Mouse (Mus musculus) thymus, postnatal 25 days (tissue): ENCODE results near the gene Igfn1.

Source experiments
- DNase-seq: peaks from one replicate; pipeline ENCODE4 v3.0.0; 2022

Igfn1 gene

GRCm38 (mm10) chr1:136006292-136006748 is at the start of gene Igfn1:
Gene Igfn1 (minus strand): TSS chr1:136006342.
- DNase-seq = no peak

DNA sequence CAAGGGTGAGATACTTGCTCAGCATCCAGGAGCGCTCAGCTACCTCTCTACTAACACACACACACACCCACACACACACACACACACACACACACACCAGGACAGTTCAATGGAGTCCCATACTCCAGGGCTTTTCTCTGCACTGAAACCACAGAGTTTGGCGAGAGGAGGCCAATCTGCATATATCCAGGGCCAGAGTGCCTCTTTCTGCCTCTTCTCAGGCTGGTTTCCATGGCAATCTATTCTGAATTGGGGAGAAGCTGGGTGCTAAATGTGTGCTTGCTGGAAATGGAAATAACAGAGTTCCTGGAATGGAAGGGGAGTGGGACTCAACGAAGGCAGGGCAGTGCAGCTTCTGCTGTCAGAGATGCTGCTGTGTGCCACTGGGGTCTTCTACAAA is 49.6 kb upstream of the Igfn1 start:
- DNase-seq = no peak

DNA sequence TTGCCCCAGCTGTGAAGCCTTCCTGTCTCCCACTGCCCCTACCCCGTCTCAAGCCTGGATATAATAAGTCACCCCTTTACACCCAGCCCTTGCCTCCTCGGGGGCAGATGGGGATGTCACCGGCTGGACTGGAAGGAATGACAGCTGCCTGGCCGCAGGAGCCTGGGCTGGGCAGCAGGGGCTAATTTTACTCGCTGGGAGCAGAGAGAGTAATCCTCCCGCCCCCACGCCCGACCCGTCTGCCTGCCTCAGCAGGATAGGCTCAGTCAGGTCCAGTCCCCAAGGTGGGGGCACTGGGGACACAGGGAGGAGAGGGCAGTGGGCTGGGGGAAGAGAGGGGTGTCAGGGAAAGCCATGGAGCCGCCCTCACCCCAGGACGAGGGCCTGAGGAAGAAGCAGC is 46.4 kb upstream of the Igfn1 start, which contains the start of gene Cacna1s:
TSS of gene Cacna1s (plus strand) at position 204 of the 400 bp plus-strand sequence.
- DNase-seq = no peak

- peak; percentile 19 for DNase-seq
These were observed 45.3 kb upstream of the Igfn1 start for GRCm38 (mm10) chr1:136051465-136051864.

DNA sequence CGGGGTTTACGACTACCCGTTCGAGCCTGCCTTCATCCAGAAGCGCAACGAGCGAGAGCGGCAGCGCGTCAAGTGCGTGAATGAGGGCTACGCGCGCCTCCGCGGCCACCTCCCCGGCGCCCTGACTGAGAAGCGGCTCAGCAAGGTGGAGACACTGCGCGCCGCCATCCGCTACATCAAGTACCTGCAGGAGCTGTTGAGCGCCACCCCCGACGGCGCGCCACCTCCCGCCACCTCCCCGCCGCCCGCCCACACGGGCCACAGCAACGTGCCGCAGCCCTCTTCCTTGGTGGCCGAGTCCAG is 44.8 kb upstream of the Igfn1 start:
- peak; percentile 34 for DNase-seq

DNA sequence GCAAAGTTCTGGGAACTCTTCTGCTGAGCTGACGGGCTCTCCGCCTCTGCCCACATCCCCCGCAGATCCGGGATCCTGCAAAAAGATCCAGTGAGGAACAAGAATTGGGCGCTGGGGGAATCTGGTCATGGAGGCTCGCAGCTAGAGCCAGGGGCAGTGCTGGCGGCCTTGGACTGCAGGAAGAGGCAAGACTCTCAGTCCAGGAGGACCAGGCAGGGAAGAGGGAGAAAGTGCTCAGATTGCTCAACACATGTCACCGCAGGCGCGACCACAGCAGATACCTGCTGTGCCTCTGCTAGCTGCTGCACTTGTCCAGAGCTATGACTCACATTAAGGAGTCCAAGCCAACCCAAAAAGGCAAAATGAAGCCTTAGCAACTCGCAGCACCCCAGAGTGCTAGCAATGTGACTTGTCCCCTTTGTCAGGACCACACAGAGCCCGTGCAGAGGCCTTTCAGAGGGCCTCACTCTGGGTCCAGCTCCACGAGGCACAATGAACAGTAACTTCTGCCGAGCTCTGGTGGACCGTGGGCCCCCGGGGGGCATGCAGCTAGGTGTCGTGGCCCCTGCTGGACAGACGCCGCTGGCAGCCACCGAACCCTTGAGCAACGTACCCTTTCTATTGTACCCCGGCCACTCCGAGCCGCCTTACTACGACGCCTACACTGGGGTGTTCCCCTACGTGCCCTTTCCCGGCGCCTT is 44.3 kb upstream of the Igfn1 start, which contains the start of gene Ascl5:
TSS of gene Ascl5 (plus strand) at position 493 of the 701 bp plus-strand sequence.
- DNase-seq = no peak

GRCm38 (mm10) chr1:136047894-136048293 is 41.8 kb upstream of the Igfn1 start:
- DNase-seq = no peak

- DNase-seq = peak; percentile 22
These were observed 41.3 kb upstream of the Igfn1 start for GRCm38 (mm10) chr1:136047432-136047831.

DNA sequence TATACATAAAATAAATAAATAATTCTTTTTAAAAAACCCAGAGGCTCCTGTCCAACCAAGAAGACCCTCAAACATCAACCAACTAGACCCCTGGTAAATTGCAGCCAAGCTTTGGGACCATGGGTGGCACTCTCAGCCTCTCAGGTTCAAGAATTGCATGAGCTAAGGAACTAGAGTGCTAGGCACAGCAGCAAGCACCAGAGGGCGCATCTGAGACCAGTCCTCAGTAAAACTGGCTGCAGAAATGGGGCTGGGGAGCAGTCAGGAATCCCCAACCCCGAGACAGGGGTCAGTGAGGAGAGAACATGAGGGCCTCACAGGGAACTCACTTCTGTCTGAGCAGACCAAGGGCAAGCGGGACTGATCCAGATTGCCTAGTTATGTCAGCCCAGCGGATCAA is 39.6 kb upstream of the Igfn1 start:
- peak; percentile 64 for DNase-seq

GRCm38 (mm10) chr1:136040874-136041273 is 34.7 kb upstream of the Igfn1 start:
- DNase-seq = no peak

DNA sequence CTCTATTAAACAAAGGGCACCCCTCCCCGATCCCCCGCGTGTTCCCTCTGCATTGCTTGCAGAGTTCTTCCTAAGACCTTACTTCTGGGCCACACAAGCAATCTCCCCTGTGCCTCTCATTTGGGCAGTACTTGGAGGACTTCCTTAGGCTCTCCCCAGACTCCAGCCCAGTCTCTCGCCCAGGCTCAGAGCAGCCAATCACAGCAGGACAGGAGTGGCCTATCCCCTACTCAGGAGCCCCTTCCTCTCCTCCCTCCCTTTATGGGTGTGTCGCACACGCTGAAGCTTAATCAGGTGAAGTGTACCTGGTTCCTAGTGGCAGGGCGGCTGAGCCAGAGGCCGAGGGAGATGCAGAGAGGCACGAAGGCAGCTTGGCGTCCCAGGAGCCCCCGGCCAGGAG is 34.3 kb upstream of the Igfn1 start:
- DNase-seq = no peak

- DNase-seq = no peak
These were observed 32.8 kb upstream of the Igfn1 start for GRCm38 (mm10) chr1:136038746-136039538.

DNA sequence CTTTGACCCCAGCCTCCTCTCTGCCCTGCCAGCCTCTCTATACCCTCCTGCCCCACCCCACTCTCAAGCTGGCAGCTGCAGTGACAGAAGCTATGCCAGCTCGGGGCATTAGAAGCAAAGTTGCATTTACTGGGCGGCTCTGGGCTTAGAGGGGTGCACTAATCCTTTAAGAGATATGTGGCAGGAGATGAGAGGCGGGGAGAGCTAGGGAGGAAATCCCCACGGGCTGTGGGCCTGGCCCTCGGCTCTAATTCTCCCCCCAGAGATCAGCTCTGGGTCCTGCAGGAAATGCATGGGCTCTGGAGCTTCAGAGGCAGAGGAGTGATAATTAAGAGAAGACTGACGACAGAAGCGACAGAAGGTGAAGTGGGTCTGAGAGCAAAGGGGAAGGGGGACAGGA is 26.8 kb upstream of the Igfn1 start:
- DNase-seq = no peak

GRCm38 (mm10) chr1:136031697-136032096 is 25.6 kb upstream of the Igfn1 start:
- DNase-seq = no peak

- no peak for DNase-seq
These were observed 24.1 kb upstream of the Igfn1 start for GRCm38 (mm10) chr1:136030201-136030600.

DNA sequence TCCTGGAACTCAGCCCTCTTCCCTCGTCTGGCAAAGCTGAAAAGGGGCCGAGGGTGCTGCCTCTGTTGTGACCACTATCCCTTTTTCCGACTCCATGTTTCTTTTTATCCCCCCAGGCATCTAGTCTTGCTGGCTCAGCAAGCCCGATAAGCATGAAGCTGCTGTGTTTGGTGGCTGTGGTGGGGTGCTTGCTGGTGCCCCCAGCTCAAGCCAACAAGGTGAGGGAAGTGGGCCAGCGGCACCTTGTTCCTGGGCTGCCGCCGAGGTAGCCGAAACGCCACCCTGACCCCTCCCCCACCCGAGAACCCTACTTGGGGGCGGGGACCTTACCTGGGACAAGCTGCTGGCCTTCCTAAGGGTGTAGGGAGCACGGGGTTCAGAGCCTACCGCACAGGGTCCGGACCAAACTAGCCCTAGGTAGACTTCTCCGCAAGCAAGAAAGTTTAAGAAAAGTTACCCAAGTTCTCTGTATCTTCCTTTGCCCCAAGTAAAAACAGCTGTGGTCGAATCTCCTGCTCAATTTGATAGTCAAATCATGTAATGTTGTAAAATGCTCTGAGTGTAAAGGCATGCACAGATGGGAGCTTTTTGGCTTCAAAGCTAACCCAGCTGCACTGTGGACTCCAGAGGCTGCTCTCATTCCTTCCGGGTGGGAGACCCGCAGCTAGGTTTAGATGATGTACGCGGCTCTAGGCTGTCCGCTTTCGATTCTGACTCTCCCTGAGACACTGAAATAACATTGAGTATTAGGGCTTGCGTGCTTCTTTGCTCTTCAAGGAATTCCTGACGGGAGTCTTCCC is 12.4 kb upstream of the Igfn1 start:
- peak; percentile 56 for DNase-seq

GRCm38 (mm10) chr1:136017907-136018313 is 11.8 kb upstream of the Igfn1 start:
- peak; percentile 89 for DNase-seq

- DNase-seq = peak; percentile 4
These were observed 11.2 kb upstream of the Igfn1 start for GRCm38 (mm10) chr1:136017307-136017706.

GRCm38 (mm10) chr1:136014796-136015502 is 8.8 kb upstream of the Igfn1 start:
- DNase-seq = no peak

- DNase-seq = no peak
These were observed 7.4 kb upstream of the Igfn1 start for GRCm38 (mm10) chr1:136013513-136013912.

DNA sequence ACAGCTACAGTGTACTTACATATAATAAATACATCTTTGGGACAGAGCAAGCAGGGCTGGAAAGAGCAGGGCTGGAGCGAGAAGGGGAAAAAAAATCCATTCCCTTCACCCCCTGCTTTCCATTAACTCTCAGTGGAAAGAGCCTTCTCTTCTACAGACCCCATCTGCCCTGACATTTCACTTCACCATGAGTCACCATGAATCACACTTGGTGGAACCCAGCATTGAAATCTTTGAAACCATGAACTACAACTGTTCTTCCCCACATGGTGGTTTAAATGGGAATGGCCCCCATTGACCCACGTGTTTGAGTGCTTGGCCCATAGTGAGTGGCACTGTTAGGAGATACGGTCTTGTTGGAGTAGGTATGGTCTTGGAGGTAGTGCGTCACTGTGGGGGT is 4.1 kb upstream of the Igfn1 start:
- DNase-seq = no peak

DNA sequence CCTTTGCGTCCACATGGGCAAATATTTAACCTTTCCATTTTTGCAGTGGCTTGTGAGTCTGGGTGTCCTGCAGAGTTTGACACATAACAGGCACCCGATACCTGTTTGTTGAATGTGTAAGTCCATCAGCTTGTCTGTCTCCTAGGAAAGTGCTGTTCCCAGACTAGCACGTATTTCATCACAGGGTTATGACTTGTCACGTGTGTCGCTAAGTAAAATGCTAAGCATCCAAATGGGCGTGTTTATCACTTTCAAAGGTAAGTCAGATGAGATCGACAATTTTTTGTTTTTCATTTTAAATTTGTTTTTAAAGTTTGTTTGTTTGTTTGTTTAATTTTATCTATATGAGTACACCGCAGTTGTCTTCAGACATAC is 2.0 kb upstream of the Igfn1 start:
- DNase-seq = no peak
